Mouse (Mus musculus): ENCODE results near the gene Evi5l. TPM values are rescaled to one million over a fixed set of nuclear protein-coding genes. Genes with fewer than 3 reads are reported as not detected.
A peak's percentile ranks its signal among the peaks of the same experiment; 100 is the strongest.

Gene Evi5l
- polyA plus RNA-seq, 1 experiment: 75.3 TPM

DNA sequence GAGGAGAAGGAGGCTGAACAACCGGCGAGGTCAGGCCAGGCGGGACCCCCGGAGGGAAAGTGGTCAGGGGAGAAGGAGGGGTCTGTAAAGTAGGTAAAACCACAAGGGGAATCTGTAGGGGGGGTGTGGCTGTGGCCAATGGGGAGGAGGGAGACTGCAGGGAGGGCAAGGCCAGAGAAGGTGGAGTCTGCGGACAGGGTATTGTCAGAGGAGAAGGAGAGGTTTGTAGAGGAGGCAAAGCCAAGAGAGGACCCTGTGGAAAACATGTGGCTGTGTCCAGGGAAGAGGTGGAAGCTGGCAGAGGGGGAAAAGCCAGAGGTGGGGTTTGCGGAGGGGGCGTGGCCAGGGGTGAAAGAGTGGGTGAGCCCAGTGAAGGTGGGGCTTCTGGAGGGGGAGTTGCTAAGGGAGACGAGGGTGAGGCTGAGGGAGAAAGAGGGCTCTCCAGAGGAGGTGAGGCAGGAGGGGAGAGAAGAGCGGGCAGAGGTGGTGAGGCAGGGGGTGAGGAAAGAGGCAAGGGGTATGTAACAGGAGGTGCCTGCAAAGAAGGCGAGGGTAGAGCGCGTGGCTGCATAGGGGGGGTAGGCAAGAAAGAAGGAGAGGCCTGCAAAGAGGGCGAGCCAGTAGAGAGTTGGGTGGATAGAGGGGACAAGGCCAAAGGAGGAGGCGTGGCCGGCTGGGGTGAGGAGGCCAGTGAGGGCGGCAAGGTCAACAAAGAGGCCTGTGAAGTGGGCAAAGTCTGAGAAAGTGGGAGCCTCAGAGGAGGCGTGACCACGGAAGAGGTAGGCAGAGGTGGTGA, 47.0 kb downstream of the Evi5l start:
- no peaks in the 10 kb centered on the region; the same call in 1 of the 2 replicates for H3K4me1 ChIP-seq (ENCODE audit: control insufficient read depth, insufficient read depth, low read length)
- peak overlapping the region; percentile 21; the same call in 1 of the 2 replicates for H3K4me3 ChIP-seq (ENCODE audit: insufficient read depth, low read length)
- TF ChIP-seq CTCF (IDR thresholded peaks at IDR 0.05; ENCODE audit: extremely low read depth, insufficient read depth, low read length): no peak
- TF ChIP-seq POLR2A (IDR thresholded peaks at IDR 0.05; ENCODE audit: extremely low read depth, insufficient read depth, low read length): no peak
- no peak overlapping the region for H3K27ac ChIP-seq (ENCODE audit: insufficient read depth, low read length)

DNA sequence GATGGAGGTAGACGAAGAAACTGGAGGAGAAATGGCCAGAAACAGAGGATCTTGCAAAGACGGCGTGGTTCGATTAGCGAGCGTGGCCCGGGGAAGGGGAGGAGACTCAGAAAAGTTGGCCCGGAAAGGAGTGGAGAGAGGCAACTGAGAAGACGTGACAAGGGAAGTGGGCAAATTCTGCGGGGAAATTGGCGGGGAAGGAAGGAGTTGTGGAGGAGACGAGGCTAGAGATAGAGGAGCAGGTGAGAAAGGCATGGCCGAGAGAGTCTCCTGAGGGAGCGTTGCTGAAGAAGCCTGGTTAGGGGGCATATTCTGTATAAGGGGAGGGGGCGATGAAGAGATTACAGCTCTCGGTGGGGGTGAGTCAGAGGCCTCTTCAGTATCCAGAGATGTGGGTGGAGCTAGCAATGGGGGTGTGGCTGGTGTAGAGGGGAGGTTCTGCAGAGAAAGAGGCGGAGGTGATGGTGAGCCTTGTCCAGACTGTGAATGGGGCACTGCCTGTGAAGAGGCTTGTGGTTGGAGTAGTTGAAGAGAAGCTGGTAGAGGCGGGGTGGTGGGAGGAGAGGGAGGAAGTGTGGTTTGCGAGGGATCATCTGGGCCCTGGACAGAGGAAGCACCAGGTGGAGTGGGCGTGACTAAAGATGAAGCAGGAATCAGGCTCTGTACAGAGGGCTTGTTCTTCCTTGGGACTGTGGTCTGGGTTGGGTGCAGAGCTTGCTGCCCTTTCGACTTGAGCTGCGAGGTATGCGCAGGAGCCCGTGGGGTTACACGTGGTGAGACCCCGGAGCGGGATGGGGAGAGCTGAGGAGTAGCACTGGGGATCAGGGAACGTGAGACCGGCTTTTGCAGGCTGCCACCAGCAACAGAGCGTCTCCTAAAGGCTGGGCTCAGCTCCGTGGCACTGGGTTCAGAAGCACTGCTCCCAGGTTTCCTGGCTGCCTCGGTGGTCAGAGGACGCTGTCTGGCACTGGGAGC, 47.9 kb downstream of the Evi5l start:
- TF ChIP-seq CTCF (IDR thresholded peaks at IDR 0.05; ENCODE audit: extremely low read depth, insufficient read depth, low read length) (no peak), POLR2A (IDR thresholded peaks at IDR 0.05; ENCODE audit: extremely low read depth, insufficient read depth, low read length) (no peak)
- Histone ChIP-seq H3K4me3 (ENCODE audit: insufficient read depth, low read length) (no peak overlapping the region), H3K4me1 (ENCODE audit: control insufficient read depth, insufficient read depth, low read length) (no peaks in the 10 kb centered on the region; the same call in 1 of the 2 replicates), H3K27ac (ENCODE audit: insufficient read depth, low read length) (no peak overlapping the region)

DNA sequence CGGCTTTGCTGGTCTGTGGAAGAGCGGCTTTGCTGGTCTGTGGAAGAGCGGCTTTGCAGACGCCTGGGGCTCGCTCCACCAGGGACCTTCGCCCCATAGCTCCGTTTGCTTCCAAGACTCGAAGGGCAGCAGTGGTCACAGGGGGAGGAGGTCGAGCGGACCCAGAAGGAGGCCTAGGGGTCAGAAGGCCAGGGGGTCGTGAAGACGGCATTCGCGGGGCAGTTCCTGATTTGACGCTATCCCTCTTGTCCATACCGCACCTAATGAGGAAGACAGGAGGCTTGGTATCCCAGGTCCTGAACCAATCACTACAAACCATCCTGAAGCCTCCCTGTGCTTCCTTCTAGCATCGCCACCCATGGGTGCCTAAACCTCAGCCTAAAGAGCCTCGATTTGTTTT, 49.9 kb downstream of the Evi5l start:
- Histone ChIP-seq H3K4me3 (ENCODE audit: insufficient read depth, low read length) (peak overlapping the region; percentile 74), H3K27ac (ENCODE audit: insufficient read depth, low read length) (peak overlapping the region; percentile 41; the same call in 1 of the 2 replicates), H3K4me1 (ENCODE audit: control insufficient read depth, insufficient read depth, low read length) (no peaks in the 10 kb centered on the region; the same call in 1 of the 2 replicates)
- no peak; the same call in 1 of the 2 replicates for TF ChIP-seq POLR2A (IDR thresholded peaks at IDR 0.05; ENCODE audit: extremely low read depth, insufficient read depth, low read length)
- no peak for TF ChIP-seq CTCF (IDR thresholded peaks at IDR 0.05; ENCODE audit: extremely low read depth, insufficient read depth, low read length)

DNA sequence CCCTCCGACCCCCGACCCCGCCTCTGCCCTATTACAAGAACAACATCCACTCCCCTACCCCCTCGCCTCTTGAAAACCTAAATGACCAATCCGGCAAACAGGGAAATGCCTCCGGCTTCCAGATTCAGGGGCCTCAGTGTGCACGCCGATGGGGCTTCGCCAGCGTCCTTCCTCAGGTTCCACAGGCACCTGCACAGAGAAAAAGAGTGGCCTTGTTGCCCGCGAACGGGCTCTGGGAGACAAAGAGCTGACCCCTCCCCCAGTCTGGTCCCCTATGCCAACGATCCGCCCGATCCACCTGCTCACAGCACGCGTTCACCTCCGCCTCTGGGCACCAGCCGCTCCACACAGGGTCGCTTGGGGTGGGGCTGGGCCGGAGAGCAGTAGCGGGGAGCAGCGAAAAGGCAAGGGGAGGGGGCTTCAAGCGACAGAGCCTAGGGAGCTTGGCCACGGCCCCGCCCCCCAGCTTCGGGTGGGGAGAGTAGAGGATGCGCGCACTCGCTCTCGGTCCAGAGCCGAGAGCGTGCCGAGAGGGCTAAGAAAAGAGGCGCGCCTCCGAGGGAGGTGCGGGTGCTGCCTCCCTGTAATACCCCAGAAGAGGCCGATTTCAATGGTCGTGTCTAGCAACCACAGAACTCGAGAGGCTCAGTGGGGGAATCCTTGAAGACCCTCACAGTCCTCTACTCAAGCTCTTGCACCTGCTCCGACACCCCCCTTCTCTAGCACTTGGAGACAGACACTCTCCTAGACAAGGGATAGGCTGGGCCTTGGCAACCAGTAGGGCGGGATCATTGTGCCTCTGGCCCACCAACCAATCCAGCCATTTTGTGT, 50.6 kb downstream of the Evi5l start, which contains the start of gene Prr36:
TSS of gene Prr36 (minus strand) at position 669 of the 831 bp plus-strand sequence.
- peak within 1 kb of the TSS; percentile 74 for H3K4me3 ChIP-seq (ENCODE audit: insufficient read depth, low read length)
- H3K27ac ChIP-seq (ENCODE audit: insufficient read depth, low read length): peak within 1 kb of the TSS; percentile 52; the same call in 1 of the 2 replicates
- TF ChIP-seq POLR2A (IDR thresholded peaks at IDR 0.05; ENCODE audit: extremely low read depth, insufficient read depth, low read length) (no peak), CTCF (IDR thresholded peaks at IDR 0.05; ENCODE audit: extremely low read depth, insufficient read depth, low read length) (no peak)
- H3K4me1 ChIP-seq (ENCODE audit: control insufficient read depth, insufficient read depth, low read length): no peaks in the 10 kb centered on the region; the same call in 1 of the 2 replicates

DNA sequence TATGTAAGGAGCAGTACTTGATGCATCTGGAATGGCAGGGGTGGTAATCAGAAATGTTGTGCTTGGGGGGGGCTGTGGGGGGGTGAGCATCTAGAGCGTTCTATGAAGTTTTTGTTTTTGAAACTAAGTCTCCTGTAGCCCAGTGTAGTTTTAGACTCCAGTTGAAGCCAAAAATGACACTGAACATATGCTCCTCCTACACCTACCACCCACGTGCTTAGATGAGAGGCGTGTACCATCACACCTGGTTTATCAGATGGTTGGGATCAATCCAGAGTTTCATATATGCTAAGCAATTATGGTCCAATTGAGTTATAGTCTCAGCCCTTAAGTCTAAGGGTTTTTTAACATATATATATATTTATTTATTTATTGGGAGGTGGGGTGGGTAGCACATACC, 53.2 kb downstream of the Evi5l start:
- Histone ChIP-seq H3K27ac (ENCODE audit: insufficient read depth, low read length) (no peak overlapping the region), H3K4me1 (ENCODE audit: control insufficient read depth, insufficient read depth, low read length) (no peaks in the 10 kb centered on the region; the same call in 1 of the 2 replicates), H3K4me3 (ENCODE audit: insufficient read depth, low read length) (no peak overlapping the region)
- TF ChIP-seq CTCF (IDR thresholded peaks at IDR 0.05; ENCODE audit: extremely low read depth, insufficient read depth, low read length) (no peak), POLR2A (IDR thresholded peaks at IDR 0.05; ENCODE audit: extremely low read depth, insufficient read depth, low read length) (no peak)

DNA sequence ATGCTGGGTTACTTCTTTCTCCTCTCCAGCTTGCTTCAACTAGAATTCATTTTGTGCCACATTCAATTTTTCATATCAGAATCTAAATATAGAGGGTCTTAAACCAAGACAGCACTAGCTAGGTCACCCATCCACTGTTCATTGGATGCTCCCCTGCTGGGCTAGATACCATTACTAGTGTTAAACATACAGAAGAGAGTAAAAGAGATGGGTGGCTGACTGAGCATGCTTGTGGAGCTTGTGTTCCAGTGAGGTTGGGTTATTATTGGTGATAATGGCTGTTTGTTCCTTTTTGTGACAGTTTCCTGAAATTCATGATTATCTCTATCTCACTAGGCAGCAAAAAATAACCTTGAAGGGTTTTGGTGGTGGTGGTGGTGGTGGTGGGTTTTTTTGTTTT, 55.7 kb downstream of the Evi5l start:
- TF ChIP-seq CTCF (IDR thresholded peaks at IDR 0.05; ENCODE audit: extremely low read depth, insufficient read depth, low read length) (no peak), POLR2A (IDR thresholded peaks at IDR 0.05; ENCODE audit: extremely low read depth, insufficient read depth, low read length) (no peak)
- Histone ChIP-seq H3K4me1 (ENCODE audit: control insufficient read depth, insufficient read depth, low read length) (no peaks in the 10 kb centered on the region), H3K27ac (ENCODE audit: insufficient read depth, low read length) (no peak overlapping the region), H3K4me3 (ENCODE audit: insufficient read depth, low read length) (no peak overlapping the region)

DNA sequence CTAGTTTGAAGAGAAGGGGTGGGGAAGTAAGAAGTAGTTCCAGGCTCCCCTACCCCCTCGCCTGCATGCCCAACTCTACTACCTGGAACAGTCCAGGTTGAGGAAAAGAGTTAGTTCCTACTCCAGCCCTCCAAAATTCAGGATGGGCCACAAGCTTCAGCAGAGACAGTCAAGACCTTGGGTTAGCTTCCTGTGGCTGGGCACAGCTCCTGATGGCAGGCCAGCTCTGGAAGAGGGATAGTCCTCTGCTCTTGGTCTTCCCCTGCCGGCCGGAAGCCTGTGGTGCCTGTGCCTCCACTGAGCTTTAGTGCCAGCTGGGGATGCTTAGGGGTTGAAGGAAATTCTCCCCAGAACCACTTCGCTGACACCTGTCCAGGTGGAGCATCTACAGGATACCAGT, 60.0 kb downstream of the Evi5l start:
- Histone ChIP-seq H3K4me1 (ENCODE audit: control insufficient read depth, insufficient read depth, low read length) (no peaks in the 10 kb centered on the region), H3K4me3 (ENCODE audit: insufficient read depth, low read length) (no peak overlapping the region), H3K27ac (ENCODE audit: insufficient read depth, low read length) (no peak overlapping the region)
- TF ChIP-seq POLR2A (IDR thresholded peaks at IDR 0.05; ENCODE audit: extremely low read depth, insufficient read depth, low read length) (no peak), CTCF (IDR thresholded peaks at IDR 0.05; ENCODE audit: extremely low read depth, insufficient read depth, low read length) (no peak)

DNA sequence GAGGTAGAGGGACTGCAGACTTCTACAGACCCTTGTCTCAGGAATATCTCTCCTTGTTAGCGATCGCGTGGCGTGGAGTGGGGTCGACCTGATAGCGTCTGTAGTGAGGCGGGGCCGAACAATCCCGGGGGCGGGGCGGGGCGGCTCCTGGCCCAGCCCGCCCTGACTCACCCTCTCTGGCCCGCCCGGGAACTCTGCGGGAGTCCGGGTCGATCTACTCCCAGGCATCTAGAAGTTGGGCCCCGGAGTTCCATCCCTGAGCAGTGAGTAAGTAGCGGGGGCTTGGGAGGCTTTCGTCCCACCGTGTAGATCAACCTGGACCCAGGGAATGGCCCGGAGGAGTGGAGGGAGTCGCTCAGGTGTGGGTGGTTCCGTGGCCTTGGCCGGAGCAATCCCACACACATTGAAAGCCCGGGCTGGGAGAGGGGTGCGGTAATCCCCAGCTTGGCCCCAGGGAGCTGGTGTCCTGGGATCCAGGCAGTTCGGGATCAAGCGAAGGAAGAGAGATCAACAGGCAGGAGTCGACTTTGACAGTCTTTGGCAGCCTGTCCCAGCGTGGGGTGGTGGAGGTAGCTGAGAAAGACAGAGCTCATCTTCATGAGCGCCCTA, 60.5 kb downstream of the Evi5l start, which contains the start of gene Lrrc8e:
TSS of gene Lrrc8e (plus strand) at position 89 of the 609 bp plus-strand sequence.
- H3K4me1 ChIP-seq (ENCODE audit: control insufficient read depth, insufficient read depth, low read length): no peaks in the 10 kb centered on the region
- TF ChIP-seq POLR2A (IDR thresholded peaks at IDR 0.05; ENCODE audit: extremely low read depth, insufficient read depth, low read length): no peak
- no peak for TF ChIP-seq CTCF (IDR thresholded peaks at IDR 0.05; ENCODE audit: extremely low read depth, insufficient read depth, low read length)
- no peak within 1 kb of the TSS for H3K27ac ChIP-seq (ENCODE audit: insufficient read depth, low read length)
- H3K4me3 ChIP-seq (ENCODE audit: insufficient read depth, low read length): no peak within 1 kb of the TSS

All from cortical plate, adult 2 months (tissue).